Mouse (Mus musculus) heart, postnatal 0 days (tissue): Measurements from ENCODE around the gene Pou5f1.

Experiments used
- CTCF ChIP-seq: IDR thresholded peaks from 2 replicates; pipeline ENCODE4 v1.5.1; 2016; ENCODE audit warnings: antibody characterized with exemption, control low read depth, low read depth
- EP300 ChIP-seq: IDR thresholded peaks from 2 replicates; pipeline ENCODE4 v1.6.1; 2016; ENCODE audit warnings: antibody characterized with exemption, low read depth

DNA sequence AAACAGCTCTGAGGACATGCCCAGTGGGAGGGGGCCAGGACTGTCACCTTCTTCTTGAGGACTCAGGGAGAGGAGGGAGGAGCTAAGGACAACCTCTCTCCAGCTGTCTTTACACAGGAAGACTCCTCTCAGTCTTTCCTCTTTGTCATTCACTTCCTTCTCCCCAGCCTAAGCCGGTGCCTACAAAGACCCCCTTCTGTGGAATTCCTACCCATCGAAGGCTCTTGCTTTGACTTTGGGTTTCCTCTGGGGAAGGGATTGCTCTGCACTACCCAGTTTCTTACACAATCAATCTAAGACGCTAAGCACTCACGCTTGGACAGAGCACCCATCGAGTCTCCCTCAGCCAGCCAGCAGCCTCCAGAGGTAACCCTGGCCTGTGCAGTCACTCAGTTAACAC, 42.8 kb downstream of the Pou5f1 start:
- TF ChIP-seq EP300 (no peak), CTCF (no peak)
